Mouse (Mus musculus): Measurements from ENCODE around the gene H1foo. TPM values are rescaled to one million over a fixed set of nuclear protein-coding genes. Genes with fewer than 3 reads are reported as not detected.

The H1foo gene
- total and polyA plus RNA-seq, 2 experiments from 2014 or later = 1.0 TPM; not detected in 1

GRCm38 (mm10) chr6:115935544-115935943 is 9.2 kb upstream of the H1foo start:
- DNase-seq (ENCODE audit: low spot score) (no peak), ATAC-seq (no peak)
- Histone ChIP-seq H3K9ac (replicated peaks; ENCODE audit: low read length) (no peak overlapping the region), H3K27ac (no peak overlapping the region), H3K4me3 (ENCODE audit: low read length) (no peak overlapping the region), H3K9me3 (ENCODE audit: low read length) (no peaks in the 10 kb centered on the region), H3K4me1 (ENCODE audit: insufficient read depth, low read length) (no peaks in the 10 kb centered on the region), H3K27me3 (ENCODE audit: insufficient read depth, low read length) (no peaks in the 10 kb centered on the region), H3K4me2 (ENCODE audit: low read depth, low read length) (no peak overlapping the region), H3K36me3 (ENCODE audit: insufficient read depth, low read length) (no peaks in the 10 kb centered on the region)
- TF ChIP-seq CTCF (IDR thresholded peaks at IDR 0.05; ENCODE audit: low read depth) = no peak
- WGBS = 72% methylated on average over 8 of the region's 8 CpGs

GRCm38 (mm10) chr6:115938011-115938410 is 6.7 kb upstream of the H1foo start:
- Histone ChIP-seq H3K4me2 (ENCODE audit: low read depth, low read length) (no peak overlapping the region), H3K27ac (no peak overlapping the region), H3K27me3 (ENCODE audit: insufficient read depth, low read length) (no peaks in the 10 kb centered on the region), H3K4me3 (ENCODE audit: low read length) (no peak overlapping the region), H3K4me1 (ENCODE audit: insufficient read depth, low read length) (no peaks in the 10 kb centered on the region), H3K36me3 (ENCODE audit: insufficient read depth, low read length) (no peaks in the 10 kb centered on the region), H3K9ac (replicated peaks; ENCODE audit: low read length) (no peak overlapping the region), H3K9me3 (ENCODE audit: low read length) (no peaks in the 10 kb centered on the region)
- no peak for ATAC-seq
- TF ChIP-seq CTCF (IDR thresholded peaks at IDR 0.05; ENCODE audit: low read depth) = no peak
- no peak for DNase-seq (ENCODE audit: low spot score)
- WGBS = 81% methylated on average over 2 of the region's 2 CpGs

GRCm38 (mm10) chr6:115938798-115939197 is 5.9 kb upstream of the H1foo start:
- no peaks in the 10 kb centered on the region for H3K27me3 ChIP-seq (ENCODE audit: insufficient read depth, low read length)
- no peak overlapping the region for H3K9ac ChIP-seq (replicated peaks; ENCODE audit: low read length)
- H3K36me3 ChIP-seq (ENCODE audit: insufficient read depth, low read length) = no peaks in the 10 kb centered on the region
- no peaks in the 10 kb centered on the region for H3K9me3 ChIP-seq (ENCODE audit: low read length)
- TF ChIP-seq CTCF (IDR thresholded peaks at IDR 0.05; ENCODE audit: low read depth) = no peak
- no peak for ATAC-seq
- H3K4me1 ChIP-seq (ENCODE audit: insufficient read depth, low read length) = no peaks in the 10 kb centered on the region
- 80% methylated on average over 1 of the region's 1 CpGs for WGBS
- H3K4me3 ChIP-seq (ENCODE audit: low read length) = no peak overlapping the region
- H3K27ac ChIP-seq = no peak overlapping the region
- DNase-seq (ENCODE audit: low spot score) = no peak
- H3K4me2 ChIP-seq (ENCODE audit: low read depth, low read length) = no peak overlapping the region

GRCm38 (mm10) chr6:115940603-115941002 is 4.1 kb upstream of the H1foo start:
- no peak overlapping the region for H3K27ac ChIP-seq
- TF ChIP-seq CTCF (IDR thresholded peaks at IDR 0.05; ENCODE audit: low read depth) = no peak

GRCm38 (mm10) chr6:115941128-115941527 is 3.6 kb upstream of the H1foo start:
- no peak for TF ChIP-seq CTCF (IDR thresholded peaks at IDR 0.05; ENCODE audit: low read depth)
- DNase-seq (ENCODE audit: low spot score) (no peak), ATAC-seq (no peak)
- H3K4me3 ChIP-seq (ENCODE audit: low read length) = no peak overlapping the region
- no peak overlapping the region for H3K27ac ChIP-seq
- no peak overlapping the region for H3K9ac ChIP-seq (replicated peaks; ENCODE audit: low read length)
- WGBS = 16% methylated on average over 6 of the region's 12 CpGs
- H3K36me3 ChIP-seq (ENCODE audit: insufficient read depth, low read length) = no peaks in the 10 kb centered on the region
- no peaks in the 10 kb centered on the region for H3K27me3 ChIP-seq (ENCODE audit: insufficient read depth, low read length)
- no peaks in the 10 kb centered on the region for H3K9me3 ChIP-seq (ENCODE audit: low read length)
- H3K4me1 ChIP-seq (ENCODE audit: insufficient read depth, low read length) = no peaks in the 10 kb centered on the region
- H3K4me2 ChIP-seq (ENCODE audit: low read depth, low read length) = no peak overlapping the region

More at GRCm38 (mm10) chr6:115940603-115941002, 4.1 kb upstream of the H1foo start:
- WGBS = 49% methylated on average over 1 of the region's 1 CpGs
- H3K4me1 ChIP-seq (ENCODE audit: insufficient read depth, low read length) = no peaks in the 10 kb centered on the region
- no peak overlapping the region for H3K4me3 ChIP-seq (ENCODE audit: low read length)
- no peak overlapping the region for H3K9ac ChIP-seq (replicated peaks; ENCODE audit: low read length)
- no peaks in the 10 kb centered on the region for H3K27me3 ChIP-seq (ENCODE audit: insufficient read depth, low read length)
- no peak overlapping the region for H3K4me2 ChIP-seq (ENCODE audit: low read depth, low read length)
- no peaks in the 10 kb centered on the region for H3K36me3 ChIP-seq (ENCODE audit: insufficient read depth, low read length)
- no peaks in the 10 kb centered on the region for H3K9me3 ChIP-seq (ENCODE audit: low read length)
- DNase-seq (ENCODE audit: low spot score) (no peak), ATAC-seq (no peak)

GRCm38 (mm10) chr6:115943498-115944427 is 975 bp upstream of the H1foo start:
- no peak overlapping the region for H3K4me2 ChIP-seq (ENCODE audit: low read depth, low read length)
- no peak overlapping the region for H3K27ac ChIP-seq
- no peaks in the 10 kb centered on the region for H3K27me3 ChIP-seq (ENCODE audit: insufficient read depth, low read length)
- no peak overlapping the region for H3K4me3 ChIP-seq (ENCODE audit: low read length)
- H3K36me3 ChIP-seq (ENCODE audit: insufficient read depth, low read length) = no peaks in the 10 kb centered on the region
- no peaks in the 10 kb centered on the region; the same call in 1 of the 2 replicates for H3K4me1 ChIP-seq (ENCODE audit: insufficient read depth, low read length)
- H3K9ac ChIP-seq (replicated peaks; ENCODE audit: low read length) = no peak overlapping the region
- ATAC-seq = no peak
- H3K9me3 ChIP-seq (ENCODE audit: low read length) = no peaks in the 10 kb centered on the region
- WGBS = 82% methylated on average over 9 of the region's 9 CpGs
- TF ChIP-seq CTCF (IDR thresholded peaks at IDR 0.05; ENCODE audit: low read depth) = no peak
- DNase-seq (ENCODE audit: low spot score) = no peak

- DNase-seq (ENCODE audit: low spot score) (no peak), ATAC-seq (no peak)
- no peaks in the 10 kb centered on the region; the same call in 1 of the 2 replicates for H3K4me1 ChIP-seq (ENCODE audit: insufficient read depth, low read length)
- no peaks in the 10 kb centered on the region for H3K36me3 ChIP-seq (ENCODE audit: insufficient read depth, low read length)
- H3K27ac ChIP-seq = no peak overlapping the region
- no peak for TF ChIP-seq CTCF (IDR thresholded peaks at IDR 0.05; ENCODE audit: low read depth)
- 87% methylated on average over 8 of the region's 8 CpGs for WGBS
- no peaks in the 10 kb centered on the region for H3K27me3 ChIP-seq (ENCODE audit: insufficient read depth, low read length)
- no peak overlapping the region for H3K4me2 ChIP-seq (ENCODE audit: low read depth, low read length)
- no peaks in the 10 kb centered on the region for H3K9me3 ChIP-seq (ENCODE audit: low read length)
- H3K4me3 ChIP-seq (ENCODE audit: low read length) = no peak overlapping the region
- no peak overlapping the region for H3K9ac ChIP-seq (replicated peaks; ENCODE audit: low read length)
These were observed 895 bp downstream of the H1foo start for GRCm38 (mm10) chr6:115945633-115946032.
